Mouse (Mus musculus): ENCODE results near the gene Mcm10.

Gene Mcm10

DNA sequence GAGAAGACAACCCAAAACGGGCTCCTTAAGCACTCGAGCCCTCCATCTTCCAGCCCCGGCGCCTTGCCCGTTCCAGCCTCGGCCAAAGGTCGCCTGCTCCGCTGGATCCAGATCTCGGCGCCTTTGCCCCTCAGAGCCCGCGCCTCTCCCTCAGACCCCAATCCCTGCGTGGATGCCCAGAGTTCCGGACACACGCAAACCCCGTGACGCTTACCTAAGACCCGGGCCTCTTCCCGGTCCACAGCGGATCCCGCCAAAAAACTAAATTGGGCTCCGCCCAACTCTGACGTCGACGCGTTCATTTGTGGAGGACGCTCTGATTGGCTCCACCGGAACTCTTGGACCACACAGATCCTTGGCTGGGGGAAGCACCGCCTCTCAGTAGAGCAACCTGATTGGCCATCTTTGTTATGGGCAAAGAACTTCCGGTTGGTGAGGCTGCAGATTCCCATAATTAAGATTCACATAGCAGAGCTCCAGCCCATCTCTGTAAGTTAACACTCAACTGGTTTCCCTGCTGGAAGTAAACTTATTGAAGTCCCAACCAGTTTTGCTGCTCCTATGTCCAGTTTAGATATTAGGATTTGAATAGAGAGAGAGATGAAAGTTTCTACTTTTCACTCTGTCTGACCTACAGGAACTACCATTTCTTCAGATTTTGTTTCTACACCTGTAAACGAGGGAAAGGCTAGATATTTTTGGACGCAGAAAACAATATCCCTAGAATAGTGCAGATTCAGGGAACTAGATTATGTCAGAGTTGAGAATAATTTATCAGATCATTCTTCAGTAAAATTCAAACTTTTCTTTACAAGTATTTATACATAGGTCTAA is at the start of gene Mcm10:
Gene Mcm10, minus strand, starts transcription at position 301 of the 834 bp plus-strand sequence.
- peak; percentile 88 for DNase-seq (ENCODE audit: low spot score)

DNA sequence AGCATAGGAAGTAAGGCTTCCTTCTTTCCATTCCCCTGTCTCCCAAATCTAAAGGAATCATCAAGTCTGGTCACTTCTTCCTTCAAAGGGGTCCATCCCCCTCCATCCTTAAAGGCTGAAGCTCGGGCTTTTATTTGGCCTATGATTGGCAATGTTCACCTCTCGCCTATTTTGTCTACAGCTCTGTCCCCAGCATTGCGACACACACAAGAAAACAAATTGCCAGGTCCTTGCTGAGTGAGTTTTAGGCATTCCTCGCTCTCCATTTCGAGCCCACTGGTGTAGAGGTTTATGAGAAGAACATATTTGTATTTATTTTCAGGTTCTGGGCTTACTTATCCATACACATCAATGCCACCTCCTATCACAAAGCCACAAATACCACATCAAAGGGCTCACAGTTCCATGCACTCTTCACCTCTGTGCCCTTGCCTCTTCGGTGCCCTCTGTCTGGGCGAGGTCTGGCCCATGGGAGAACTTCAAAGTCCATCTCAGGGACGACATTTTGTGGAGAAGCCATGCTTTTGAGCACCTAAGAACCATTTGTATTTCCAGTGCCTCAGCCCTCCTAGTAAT is 48.6 kb upstream of the Mcm10 start:
- no peak for DNase-seq (ENCODE audit: low spot score)

DNA sequence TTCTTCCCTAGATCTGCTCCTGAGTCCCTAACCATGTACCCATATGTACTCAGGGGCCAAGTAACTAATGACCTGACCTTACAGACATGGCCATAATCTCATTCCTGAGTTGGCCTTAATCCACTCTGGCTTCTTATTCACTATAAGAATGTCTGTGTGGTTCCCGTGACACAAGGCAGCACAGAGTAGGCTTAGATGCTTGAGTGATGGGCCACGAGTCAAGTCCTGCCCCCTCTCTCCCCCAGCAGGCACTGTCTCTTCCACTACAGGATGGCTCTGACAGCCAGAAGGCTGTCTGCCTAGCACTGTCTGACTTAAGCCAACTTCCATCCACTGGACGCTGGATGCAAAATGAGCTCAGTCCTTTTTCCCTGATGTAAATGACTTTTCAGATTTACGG is 47.4 kb upstream of the Mcm10 start:
- DNase-seq (ENCODE audit: low spot score): no peak

DNA sequence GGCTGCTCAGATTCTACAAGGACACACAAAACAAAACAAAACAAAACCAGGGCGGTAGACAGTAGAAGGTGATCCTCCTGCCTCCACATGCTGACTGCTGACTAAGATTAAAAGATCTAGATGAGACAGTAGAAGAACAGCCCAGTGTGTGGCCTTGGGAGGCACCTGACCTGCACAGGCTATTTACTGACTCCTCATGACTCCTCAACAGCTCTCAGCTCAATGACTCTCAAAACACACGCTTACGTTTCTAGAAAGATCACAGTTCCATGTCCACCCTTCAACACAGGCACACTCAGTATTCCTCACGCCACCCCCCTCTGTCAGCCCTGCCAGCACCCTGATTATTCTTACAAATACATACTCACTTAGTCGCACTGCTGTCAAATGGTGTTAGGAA is 45.8 kb upstream of the Mcm10 start:
- DNase-seq (ENCODE audit: low spot score): no peak

DNA sequence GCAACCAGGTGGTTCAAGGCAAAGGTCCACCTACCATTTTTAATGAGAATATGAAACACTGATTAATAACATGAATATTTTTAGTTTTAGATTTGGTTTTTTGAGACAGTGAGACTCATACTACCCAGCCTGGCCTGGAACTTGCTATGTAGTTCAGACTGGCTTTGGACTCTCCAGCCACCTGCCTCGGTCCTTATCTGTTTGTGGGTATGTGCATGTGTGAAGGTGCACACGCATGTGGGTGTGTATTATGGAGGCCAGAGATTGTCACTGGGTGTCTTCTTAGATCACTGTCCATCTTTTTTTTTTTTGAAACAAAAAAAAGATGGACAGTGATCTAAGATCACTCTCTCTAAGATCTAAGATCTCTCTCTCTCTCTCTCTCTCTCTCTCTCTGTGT is 38.0 kb upstream of the Mcm10 start:
- no peak for DNase-seq (ENCODE audit: low spot score)

DNA sequence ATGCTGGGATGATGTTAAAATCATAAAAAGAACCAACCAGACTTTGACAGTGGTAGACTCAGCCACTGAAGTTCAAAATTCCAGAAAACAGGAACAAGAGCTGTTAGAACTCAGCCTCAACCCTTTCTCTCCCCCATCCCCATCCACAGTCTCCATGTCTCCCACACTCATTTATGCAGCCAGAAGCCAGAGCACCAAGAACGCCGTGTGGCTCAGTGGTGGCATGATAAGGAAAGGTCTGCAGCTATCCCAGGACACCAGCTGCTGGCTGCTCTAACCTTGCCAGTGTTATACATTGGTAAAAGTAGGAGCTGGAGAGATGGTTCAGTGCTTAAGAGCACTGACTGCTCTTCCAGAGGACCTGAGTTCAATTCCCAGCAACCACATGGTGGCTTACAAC is 34.4 kb upstream of the Mcm10 start:
- DNase-seq (ENCODE audit: low spot score): no peak

DNA sequence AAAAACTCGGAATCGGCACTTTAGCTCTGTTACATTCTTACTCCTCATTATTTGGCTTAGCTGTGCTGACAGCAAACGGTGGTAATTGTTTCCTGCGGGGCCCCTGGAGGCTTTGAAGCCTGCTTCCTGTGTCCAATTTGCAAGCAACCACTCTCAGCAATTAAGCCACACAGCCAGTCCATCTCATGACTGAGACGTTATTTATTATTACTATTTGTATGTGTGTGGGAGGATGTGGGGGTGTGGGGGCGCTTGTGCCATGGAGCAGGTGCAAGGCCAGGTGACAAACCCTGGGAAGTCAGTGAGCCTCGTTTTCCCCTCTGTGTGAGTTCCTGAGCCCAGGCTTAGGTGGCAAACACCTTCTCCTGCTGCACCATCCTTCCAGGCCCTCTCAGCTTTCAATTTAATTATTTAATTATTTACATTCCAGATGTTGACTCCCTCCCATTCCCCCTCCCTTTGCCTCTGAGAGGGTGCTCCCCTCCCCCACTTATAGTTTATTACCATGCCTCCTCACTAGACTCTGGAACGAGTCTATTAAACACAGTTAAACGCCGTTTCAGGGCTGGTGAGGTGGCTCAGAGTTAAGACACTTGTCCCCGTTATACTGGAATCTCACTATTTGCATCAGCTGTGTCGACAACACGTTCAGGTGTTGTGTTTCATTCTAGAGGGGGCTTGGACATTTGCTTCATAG is 32.8 kb upstream of the Mcm10 start:
- no peak for DNase-seq (ENCODE audit: low spot score)

DNA sequence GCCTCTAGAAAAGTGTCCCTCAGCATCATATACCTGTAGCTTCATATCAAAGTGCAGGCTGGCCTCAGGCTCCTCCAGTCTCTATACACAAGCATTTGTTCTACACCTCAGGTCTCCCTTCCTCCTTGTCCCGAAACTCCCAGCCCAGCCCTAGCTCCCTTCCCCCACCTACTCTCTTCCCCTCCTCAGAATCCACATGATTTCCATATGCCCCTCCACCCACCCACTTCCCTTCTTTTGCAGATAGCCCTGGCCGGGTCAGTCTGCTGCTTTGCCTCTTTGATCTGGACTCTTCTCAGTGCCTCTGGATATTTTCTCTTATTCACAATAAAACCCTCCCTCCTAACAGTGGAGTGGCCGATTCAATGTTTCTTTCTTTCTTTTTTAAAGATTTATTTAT is 31.7 kb upstream of the Mcm10 start:
- no peak for DNase-seq (ENCODE audit: low spot score)

DNA sequence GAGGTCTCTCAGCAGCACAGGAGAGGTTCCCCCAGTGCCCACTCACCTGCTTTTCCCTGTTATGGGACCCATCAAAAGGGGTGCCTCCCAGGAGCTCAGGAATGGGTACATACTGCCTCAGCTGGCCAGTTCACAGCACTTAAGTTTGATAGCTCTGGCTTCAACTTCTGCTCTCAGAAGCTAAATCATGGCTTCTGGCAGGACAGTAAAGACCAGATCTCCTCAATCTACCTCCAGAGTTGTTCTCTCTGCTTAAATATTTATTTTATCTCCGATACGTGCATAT is 30.8 kb upstream of the Mcm10 start:
- no peak for DNase-seq (ENCODE audit: low spot score)

DNA sequence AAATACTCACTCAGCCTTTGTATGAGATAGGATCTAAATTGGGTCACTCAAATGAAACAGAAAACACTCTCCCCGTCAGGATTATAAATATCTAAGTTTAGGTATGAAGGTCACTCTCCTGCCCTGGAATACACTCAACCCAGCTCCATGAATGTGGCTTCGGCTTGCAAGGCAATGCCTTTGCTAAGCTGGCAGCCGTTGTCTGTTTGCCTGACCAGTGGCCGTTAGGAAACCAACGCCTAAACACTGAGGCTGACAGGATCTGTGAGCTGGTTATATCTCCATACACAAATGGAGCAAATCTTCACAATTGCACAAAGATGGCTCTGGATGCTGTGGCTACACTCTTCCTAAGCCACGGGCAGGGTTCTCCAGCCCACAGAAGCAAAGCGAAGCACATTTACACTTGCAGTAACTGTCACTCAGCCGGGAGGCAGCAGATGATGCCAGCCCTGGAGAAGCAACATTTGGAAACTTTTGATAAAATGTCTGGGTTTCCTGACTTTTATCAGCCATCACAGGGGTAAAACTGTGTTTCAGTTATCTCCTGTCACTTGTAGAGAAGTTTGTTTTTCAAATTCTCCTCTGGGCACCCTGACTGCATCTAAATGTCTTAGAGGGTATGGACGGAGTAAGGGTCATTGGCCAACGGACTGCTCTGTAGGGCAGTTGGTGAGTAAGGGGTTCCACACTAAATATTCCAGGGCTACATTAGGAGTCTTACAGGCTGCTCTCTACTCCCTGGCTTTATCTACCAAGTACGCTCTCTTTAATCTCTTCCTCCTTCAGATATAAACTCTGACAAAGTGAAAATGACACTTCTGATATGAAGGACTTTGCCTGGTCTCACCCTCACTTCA is 30.3 kb upstream of the Mcm10 start:
- no peak for DNase-seq (ENCODE audit: low spot score)

DNA sequence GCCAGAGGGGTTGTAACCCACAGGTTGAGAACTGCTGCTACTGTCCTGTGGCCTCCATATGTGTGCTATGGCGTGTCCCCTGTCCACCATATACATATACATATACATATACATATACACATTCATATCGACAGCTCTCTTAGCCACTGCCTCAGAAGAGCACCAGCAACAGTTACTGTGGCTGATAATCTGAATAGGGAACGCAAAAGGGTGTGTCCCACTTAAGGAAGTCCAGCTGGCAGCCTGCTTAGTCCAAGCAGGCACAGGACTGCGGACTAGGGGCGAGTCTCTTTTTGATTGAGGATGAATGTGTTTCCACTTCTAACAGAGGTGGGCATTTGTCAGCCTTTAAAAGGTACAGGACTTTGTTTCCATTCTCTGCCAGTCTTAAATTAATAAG is 29.3 kb upstream of the Mcm10 start:
- no peak for DNase-seq (ENCODE audit: low spot score)

DNA sequence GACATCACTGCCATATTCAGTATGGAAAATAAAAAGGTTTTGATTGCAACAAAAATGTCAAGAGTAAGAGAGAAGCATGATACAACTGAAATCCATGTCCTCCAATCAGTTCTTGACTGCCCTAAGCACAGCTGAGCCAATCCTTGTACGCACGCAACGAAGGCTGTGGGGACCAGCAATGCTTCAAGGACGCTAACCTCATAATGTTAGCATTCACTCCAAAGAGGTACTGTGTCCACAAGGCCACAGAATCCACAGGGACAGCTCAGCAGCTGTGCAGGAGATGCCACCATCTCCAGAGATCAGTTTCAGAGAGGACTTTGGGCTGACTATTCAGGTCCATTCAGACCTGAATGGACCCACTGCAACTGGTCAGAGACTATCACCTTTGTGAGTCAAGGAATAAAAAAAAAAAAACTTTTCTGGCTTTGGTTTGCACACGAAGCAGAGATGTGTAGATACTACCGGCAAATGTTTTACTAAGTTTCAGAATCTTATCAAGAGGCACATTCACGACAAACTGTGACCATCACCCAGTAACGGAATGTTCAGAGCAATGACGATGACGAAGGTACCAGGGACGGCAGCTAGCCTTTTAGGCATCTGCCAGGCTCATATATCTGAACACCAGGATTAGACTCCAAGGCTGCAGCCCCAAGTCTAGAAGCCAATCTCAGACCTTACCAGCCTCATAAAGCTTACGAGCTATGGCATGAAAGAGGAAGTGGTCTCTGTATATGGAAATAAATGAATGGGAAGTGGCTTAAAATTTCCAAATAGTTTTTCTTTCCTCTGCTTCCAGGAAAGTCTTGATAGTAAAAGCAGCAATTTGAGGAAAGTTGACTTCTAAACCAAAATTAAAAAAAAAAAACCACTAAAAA is 27.9 kb upstream of the Mcm10 start:
- no peak for DNase-seq (ENCODE audit: low spot score)

DNA sequence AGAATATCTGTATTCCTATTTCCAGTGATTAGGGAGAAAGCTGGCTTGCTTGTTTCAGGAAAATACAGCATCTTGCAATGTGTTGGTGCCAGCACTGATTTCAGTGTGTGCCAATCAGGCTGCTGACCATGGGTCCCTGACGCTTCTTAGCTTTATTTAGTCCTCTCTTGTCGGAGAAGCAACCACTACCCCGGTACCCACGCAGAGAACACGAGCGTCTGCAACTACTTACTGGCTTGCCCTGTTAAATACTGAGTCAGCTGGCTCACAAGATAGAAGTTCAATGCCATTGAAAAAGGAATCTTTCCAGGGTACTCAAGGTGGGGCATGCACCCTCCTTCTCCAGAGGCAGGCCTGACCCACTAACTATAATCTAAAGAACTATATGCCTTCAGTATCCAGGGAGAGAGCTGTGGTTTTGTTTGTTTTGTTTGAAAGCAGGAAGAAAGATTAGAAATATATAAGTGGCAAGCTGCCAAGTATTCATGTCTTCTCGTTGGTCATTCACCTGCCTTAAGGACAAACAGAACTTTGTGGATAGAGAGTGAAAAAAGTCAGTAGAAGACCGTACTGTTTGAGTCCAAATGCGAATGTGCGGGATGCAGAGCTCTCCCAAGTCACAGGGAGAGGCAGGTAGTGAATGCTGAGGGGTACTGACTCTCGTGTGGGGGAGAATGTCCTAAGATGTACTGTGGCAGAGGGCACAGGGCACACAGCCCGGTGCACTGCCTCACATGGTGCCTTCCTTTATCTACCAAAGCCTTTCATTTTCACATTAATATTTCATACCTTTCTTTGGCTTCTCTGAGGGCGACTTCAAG is 27.0 kb upstream of the Mcm10 start:
- no peak for DNase-seq (ENCODE audit: low spot score)

DNA sequence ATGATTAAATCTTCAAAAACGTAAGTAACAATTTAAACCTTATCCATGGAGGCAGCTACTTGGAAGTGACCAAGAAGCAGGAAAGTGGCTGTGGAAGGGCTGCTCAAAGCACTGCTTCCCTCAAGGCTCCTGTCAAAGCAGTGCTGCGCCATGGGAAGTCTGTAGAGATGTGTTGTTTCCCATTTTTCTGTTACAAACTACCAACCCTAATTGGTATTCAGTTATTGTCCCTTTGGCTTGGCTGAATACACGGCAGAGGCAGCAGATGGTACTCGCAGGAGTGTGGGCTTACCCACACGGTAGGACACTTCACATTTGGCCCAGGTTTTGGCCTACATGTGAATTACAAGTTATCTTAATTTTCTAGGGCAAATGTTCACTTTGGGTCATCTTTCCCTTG is 25.7 kb upstream of the Mcm10 start:
- no peak for DNase-seq (ENCODE audit: low spot score)

DNA sequence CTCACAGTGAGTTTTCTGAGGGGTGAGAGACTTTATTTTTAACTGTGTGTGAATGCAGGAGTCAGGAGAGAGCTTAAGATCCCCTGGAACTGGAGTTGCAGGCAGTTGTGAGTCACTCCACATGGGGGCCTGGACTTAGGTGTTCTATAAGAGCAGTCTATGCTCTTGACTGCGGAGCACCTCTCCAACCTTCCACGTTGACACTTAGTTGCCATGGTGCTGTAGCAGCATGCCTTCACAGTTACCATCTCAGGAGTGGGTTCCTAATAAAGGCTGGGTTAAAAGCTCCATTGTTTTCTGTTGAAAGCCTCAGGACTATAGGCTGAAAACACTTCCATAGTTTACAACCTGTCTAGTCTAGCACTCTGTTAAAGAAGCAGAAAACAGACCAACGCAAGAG is 24.8 kb upstream of the Mcm10 start:
- no peak for DNase-seq (ENCODE audit: low spot score)

DNA sequence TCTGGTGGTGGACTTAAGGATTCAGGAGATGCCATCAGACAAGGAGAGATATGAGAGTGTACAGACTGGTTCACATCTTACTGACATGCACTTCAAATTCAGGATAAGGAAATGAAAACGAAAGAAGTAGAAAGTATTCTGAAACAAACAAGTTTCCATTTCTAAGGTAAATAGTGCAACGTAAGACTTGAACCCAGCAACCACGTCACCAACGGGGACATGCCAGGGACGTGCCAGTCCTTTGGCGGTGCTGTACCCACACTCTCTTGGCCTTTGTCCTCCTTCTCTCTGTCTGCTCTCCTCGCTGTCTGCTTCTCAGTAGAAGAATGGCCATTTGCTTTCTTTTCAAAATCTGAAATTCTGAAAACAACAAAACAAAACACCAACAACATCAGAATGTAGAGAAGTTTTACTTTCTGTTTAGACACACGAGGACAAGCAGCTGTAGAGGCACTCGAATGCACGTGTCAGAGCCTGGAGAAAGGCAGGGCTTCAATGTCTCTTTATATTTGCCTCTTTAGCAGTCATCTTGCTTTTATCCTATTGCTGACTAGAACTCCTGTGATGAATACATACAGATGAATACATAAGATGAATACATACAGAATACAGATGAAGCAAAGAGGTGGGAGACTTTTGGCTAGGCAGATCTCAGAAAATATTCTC is 24.0 kb upstream of the Mcm10 start:
- DNase-seq (ENCODE audit: low spot score): no peak

DNA sequence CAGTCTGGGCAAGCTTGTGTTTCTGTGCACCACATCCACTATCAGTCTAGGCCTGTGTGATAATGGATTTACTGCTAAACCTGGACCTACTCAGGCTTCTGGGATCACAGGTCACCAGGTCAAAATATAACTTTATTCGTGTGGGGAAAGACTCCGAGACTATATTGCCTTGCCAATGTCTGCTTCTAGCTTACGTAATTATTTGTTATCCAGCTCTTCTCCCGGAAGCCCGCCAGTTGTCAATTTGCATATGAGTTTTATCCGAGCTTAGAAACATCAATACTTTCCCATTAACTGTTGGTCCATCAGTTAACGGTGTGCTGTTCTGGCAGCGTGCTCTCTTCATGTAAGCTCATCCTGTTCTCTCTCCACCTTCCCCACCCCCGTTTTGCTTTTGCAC is 22.6 kb upstream of the Mcm10 start:
- no peak for DNase-seq (ENCODE audit: low spot score)

DNA sequence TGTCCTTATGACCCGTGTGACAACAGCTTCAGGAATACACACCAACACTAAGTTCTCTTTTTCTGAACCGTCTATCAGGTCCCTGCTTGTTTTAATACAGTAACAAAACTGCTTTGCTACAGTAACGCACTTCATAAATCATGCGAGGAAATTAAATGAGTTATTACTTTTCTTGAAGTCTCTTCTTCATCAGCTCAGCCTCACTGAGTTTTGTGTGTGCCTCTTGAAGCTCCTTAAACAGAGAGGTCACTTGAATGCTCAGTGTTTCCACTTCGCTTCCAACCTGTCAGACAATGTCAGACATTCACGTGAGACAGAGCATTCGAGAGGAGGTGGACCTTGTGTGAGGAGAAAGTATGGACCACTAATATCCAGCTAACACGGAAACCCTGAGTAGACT is 22.2 kb upstream of the Mcm10 start:
- no peak for DNase-seq (ENCODE audit: low spot score)

DNA sequence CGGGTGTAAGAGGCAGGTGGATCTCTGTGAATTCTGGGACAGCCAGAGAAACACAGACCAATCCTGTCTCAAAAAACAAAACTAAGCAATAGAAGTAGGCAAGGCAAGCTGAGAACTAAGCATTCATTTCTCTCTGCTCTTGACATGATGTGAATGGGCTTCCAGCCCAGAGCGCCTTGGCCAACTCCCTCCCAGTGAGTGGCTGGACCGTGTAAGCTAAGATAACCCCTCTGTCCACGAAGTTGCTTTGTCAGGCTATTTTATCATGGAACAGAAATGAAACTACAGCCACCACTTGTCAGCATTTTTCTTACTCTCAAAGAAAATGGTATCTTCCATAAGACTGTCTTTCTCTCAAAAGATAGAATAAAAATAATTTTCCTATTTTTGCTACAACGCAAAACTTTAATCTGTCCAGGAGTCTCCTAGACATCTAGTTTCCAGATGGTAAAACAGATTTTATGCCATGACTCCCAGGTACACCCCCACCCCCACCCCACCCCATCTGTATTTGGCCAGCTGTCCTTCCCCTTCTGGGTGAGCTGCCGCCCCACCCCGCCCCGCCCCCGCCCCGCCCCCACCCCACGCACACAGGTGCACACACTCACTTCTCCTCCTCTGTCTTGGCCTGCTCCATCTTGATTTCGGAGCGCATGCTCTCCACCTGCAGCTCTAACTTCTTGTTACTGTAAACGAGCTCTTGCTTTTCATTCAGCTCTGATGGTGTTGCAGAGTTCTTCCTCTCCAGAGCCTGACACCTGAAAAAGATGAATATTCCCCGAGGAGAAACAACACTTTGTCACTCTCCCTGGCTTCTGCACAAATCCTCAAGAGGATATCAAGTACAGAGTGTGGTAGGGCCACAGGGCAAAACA is 21.2 kb upstream of the Mcm10 start:
- no peak for DNase-seq (ENCODE audit: low spot score)
